Mouse (Mus musculus) retina, adult 2 months (tissue): ENCODE measurements at regions not wholly inside any gene's neighbourhood (a gene's known extent, or its start where the extent isn't known, plus 50 kb on each side); places are given as distances from the start of the nearest gene placed in this dataset.
"Not testable (repeated sequence)": the region's sequence is repeated elsewhere in the genome, so short reads cannot be mapped to it uniquely, and the experiment has no call there.

Experiments used
- DNase-seq: peaks from one replicate; pipeline ENCODE4 v3.0.0-alpha.2; 2012; ENCODE audit warnings: low read depth, low spot score

- DNase-seq: no peak
Observed at GRCm38 (mm10) chr12:98144464-98144863, 114.8 kb downstream of the Galc start.

GRCm38 (mm10) chr12:98143170-98143569 is 116.1 kb downstream of the Galc start:
- no peak for DNase-seq

GRCm38 (mm10) chr12:98139906-98140305 is 119.4 kb downstream of the Galc start:
- not testable (repeated sequence) for DNase-seq

- DNase-seq: no peak
Observed at GRCm38 (mm10) chr12:98131276-98131675, 128.0 kb downstream of the Galc start.

GRCm38 (mm10) chr12:98123541-98123940 is 135.7 kb downstream of the Galc start:
- DNase-seq: no peak

GRCm38 (mm10) chr12:98108039-98108438 is 151.2 kb downstream of the Galc start:
- no peak for DNase-seq

GRCm38 (mm10) chr12:98106789-98107684 is 152.2 kb downstream of the Galc start:
- no peak for DNase-seq

- no peak for DNase-seq
Observed at GRCm38 (mm10) chr12:98106151-98106788, 153.0 kb downstream of the Galc start.

GRCm38 (mm10) chr12:98105749-98106148 is 153.5 kb downstream of the Galc start:
- no peak for DNase-seq

- no peak for DNase-seq
Observed at GRCm38 (mm10) chr12:98090171-98090570, 169.1 kb downstream of the Galc start.

GRCm38 (mm10) chr12:98078351-98078750 is 180.9 kb downstream of the Galc start:
- no peak for DNase-seq

- DNase-seq: no peak
Observed at GRCm38 (mm10) chr12:98075580-98075979, 183.7 kb downstream of the Galc start.

- DNase-seq: no peak
Observed at GRCm38 (mm10) chr12:98069110-98069509, 190.1 kb downstream of the Galc start.

- DNase-seq: no peak
Observed at GRCm38 (mm10) chr12:98059419-98060180, 199.7 kb downstream of the Galc start.

- no peak for DNase-seq
Observed at GRCm38 (mm10) chr12:98058977-98059376, 200.3 kb downstream of the Galc start.

GRCm38 (mm10) chr12:98050934-98051333 is 208.3 kb downstream of the Galc start:
- DNase-seq: no peak

GRCm38 (mm10) chr12:98050500-98050899 is 208.8 kb downstream of the Galc start:
- DNase-seq: no peak

- DNase-seq: no peak
Observed at GRCm38 (mm10) chr12:98050057-98050456, 209.2 kb downstream of the Galc start.

GRCm38 (mm10) chr12:98047765-98048164 is 211.5 kb downstream of the Galc start:
- DNase-seq: no peak

- DNase-seq: no peak
Observed at GRCm38 (mm10) chr12:98046459-98047440, 212.5 kb downstream of the Galc start.
